ENCODE assay signal across 20 mouse cellular contexts in the genomic region with DNA sequence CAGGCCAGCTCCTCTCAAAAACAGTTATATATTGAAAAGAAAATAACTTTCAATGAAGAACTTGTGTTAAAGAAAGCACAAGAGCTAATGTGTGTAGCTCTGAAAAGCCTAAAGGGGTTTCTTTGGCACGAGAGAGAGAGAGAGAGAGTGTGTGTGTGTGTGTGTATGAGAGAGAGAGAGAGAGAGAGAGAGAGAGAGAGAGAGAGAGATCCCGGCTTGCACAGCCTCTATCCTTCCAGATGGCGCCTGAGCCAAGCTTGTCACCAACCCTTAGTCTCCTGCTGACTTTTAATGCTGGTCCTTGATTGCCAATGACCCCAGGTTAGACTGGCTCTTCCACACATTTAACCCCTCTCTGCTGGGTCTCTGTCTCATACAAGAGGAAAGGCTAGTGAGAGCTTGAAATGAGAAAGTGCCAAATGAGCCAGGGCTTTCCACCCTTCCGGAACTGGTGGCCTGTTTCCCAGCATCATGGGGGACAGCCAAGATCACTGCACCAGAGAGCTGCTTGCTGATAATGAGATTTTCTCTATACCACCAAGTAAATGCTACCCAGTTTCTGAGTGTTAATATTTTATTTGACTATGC.
A peak's percentile ranks its signal among the peaks of the same experiment; 100 is the strongest.
DNase-seq lines count a peak whose midpoint lies in the region; ATAC-seq and TF ChIP-seq lines count a peak whose summit lies in the region.
"Had no signal": no experiment of that assay in that cellular context is flagged by ENCODE, and none has a peak within 500 bp of the region (broad histone marks: within the 10 kb centered on the region; RNA-seq: fewer than 3 reads in every experiment).

No protein-coding gene starts in this region.

- H3K9ac ChIP-seq in heart, embryonic 11.5 days (ENCODE audit: low read depth, low read length), result no peak overlapping the region
- H3K9ac ChIP-seq: heart, embryonic 12.5 days; liver, embryonic 12.5 days; neural tube, embryonic 13.5 days had no signal

- no peak overlapping the region for H3K27ac ChIP-seq in heart, embryonic 10.5 days
- H3K27ac ChIP-seq in heart, embryonic 11.5 days (ENCODE audit: low read depth, low read length), result no peak overlapping the region
- no peak overlapping the region for H3K27ac ChIP-seq in cerebellum, adult 2 months (ENCODE audit: insufficient read depth, low read length)
- H3K27ac ChIP-seq: hindbrain, embryonic 10.5 days; limb, embryonic 10.5 days; liver, embryonic 12.5 days; neural tube, embryonic 13.5 days had no signal

- WGBS in heart, embryonic 10.5 days, result 76% methylated on average over 4 of the region's 4 CpGs
- 75% methylated on average over 4 of the region's 4 CpGs for WGBS in heart, embryonic 11.5 days (ENCODE audit: insufficient replicate concordance)
- WGBS in lung, adult 2 months, result 74% methylated on average over 4 of the region's 4 CpGs
- WGBS in cerebellum, adult 2 months, result 7% methylated on average over 4 of the region's 4 CpGs

- peak; percentile 20 for DNase-seq in heart, embryonic 10.5 days (ENCODE audit: low spot score)
- peak; percentile 9 for DNase-seq in lung, postnatal 10 days
- no peak for DNase-seq in lung, adult 2 months
- peak; percentile 49 to 56 for DNase-seq in cerebellum, adult 2 months
- DNase-seq in neural tube, embryonic 10.5 days (ENCODE audit: extremely low spot score, low spot score), result no peak
- DNase-seq: adrenal gland, postnatal 10 days; kidney, adult 11 months; kidney, postnatal 25 days; layer of hippocampus, postnatal 36 days; thymus, adult 18-20 months had no signal

- H3K36me3 ChIP-seq in heart, embryonic 10.5 days, result no peaks in the 10 kb centered on the region
- no peaks in the 10 kb centered on the region for H3K36me3 ChIP-seq in heart, embryonic 11.5 days (ENCODE audit: control insufficient read depth, insufficient read depth, low read length)
- H3K36me3 ChIP-seq: heart, embryonic 12.5 days; hindbrain, embryonic 10.5 days; limb, embryonic 10.5 days; liver, embryonic 12.5 days; neural tube, embryonic 13.5 days had no signal

- H3K27me3 ChIP-seq in heart, embryonic 10.5 days (ENCODE audit: insufficient read depth, poor library complexity, severe bottlenecking), result no peaks in the 10 kb centered on the region
- H3K27me3 ChIP-seq in heart, embryonic 11.5 days (ENCODE audit: control insufficient read depth, insufficient read depth, low read length), result no peaks in the 10 kb centered on the region
- H3K27me3 ChIP-seq in cerebellum, adult 2 months (ENCODE audit: control insufficient read depth, insufficient read depth, low read length), result no peaks in the 10 kb centered on the region; the same call in 1 of the 2 replicates
- H3K27me3 ChIP-seq: heart, embryonic 12.5 days; liver, embryonic 12.5 days; megakaryocyte, embryonic 14.5 days; neural tube, embryonic 13.5 days had no signal

- no peak overlapping the region for H3K4me3 ChIP-seq in heart, embryonic 10.5 days
- no peak overlapping the region for H3K4me3 ChIP-seq in heart, embryonic 11.5 days (ENCODE audit: low read depth, low read length)
- H3K4me3 ChIP-seq in lung, adult 2 months (replicated peaks; ENCODE audit: extremely low read depth, low read depth, low read length), result no peak overlapping the region
- no peak overlapping the region for H3K4me3 ChIP-seq in cerebellum, adult 2 months (replicated peaks; ENCODE audit: insufficient read depth, low read depth, low read length)
- H3K4me3 ChIP-seq: heart, embryonic 12.5 days; hindbrain, embryonic 10.5 days; limb, embryonic 10.5 days; liver, embryonic 12.5 days; megakaryocyte, embryonic 14.5 days; neural tube, embryonic 13.5 days had no signal

- H3K4me2 ChIP-seq in heart, embryonic 11.5 days, result no peak overlapping the region
- H3K4me2 ChIP-seq: heart, embryonic 12.5 days; liver, embryonic 12.5 days; neural tube, embryonic 13.5 days had no signal

- TF ChIP-seq POLR2A in lung, adult 2 months (IDR thresholded peaks at IDR 0.05; ENCODE audit: borderline replicate concordance, extremely low read depth, low read depth, low read length), result no peak
- TF ChIP-seq POLR2A in cerebellum, adult 2 months (IDR thresholded peaks at IDR 0.05; ENCODE audit: borderline replicate concordance, insufficient read depth, low read length), result no peak

- peaks cover 21% of the 10 kb centered on the region for H3K4me1 ChIP-seq in heart, embryonic 10.5 days
- peaks cover 3% of the 10 kb centered on the region; the same call in 1 of the 2 replicates for H3K4me1 ChIP-seq in heart, embryonic 11.5 days (ENCODE audit: control insufficient read depth, insufficient read depth, low read length)
- H3K4me1 ChIP-seq in lung, adult 2 months (ENCODE audit: control insufficient read depth, insufficient read depth, low read length), result no peaks in the 10 kb centered on the region
- no peaks in the 10 kb centered on the region for H3K4me1 ChIP-seq in cerebellum, adult 2 months (ENCODE audit: control insufficient read depth, insufficient read depth, low read length)
- H3K4me1 ChIP-seq: liver, embryonic 12.5 days; megakaryocyte, embryonic 14.5 days had no signal

- no peaks in the 10 kb centered on the region for H3K9me3 ChIP-seq in heart, embryonic 10.5 days
- no peaks in the 10 kb centered on the region for H3K9me3 ChIP-seq in heart, embryonic 11.5 days (replicated peaks; ENCODE audit: control insufficient read depth, low read length)
- H3K9me3 ChIP-seq: heart, embryonic 12.5 days; hindbrain, embryonic 10.5 days; limb, embryonic 10.5 days; liver, embryonic 12.5 days; megakaryocyte, embryonic 14.5 days; neural tube, embryonic 13.5 days had no signal

- no peak for ATAC-seq in heart, embryonic 11.5 days (replicated peaks; ENCODE audit: insufficient number of reproducible peaks, low FRiP score, low TSS enrichment)
- ATAC-seq in erythroblast, adult 5-6 weeks (replicated peaks; ENCODE audit: low FRiP score, poor library complexity, severe bottlenecking), result no peak
- ATAC-seq: CD4-positive, CD25-positive, alpha-beta regulatory T cell, adult 4 months; liver, embryonic 12.5 days; lung, postnatal 0 days had no signal

- no peak for TF ChIP-seq CTCF in lung, adult 2 months (IDR thresholded peaks at IDR 0.05; ENCODE audit: insufficient read depth, low read length)
- no peak for TF ChIP-seq CTCF in cerebellum, adult 2 months (IDR thresholded peaks at IDR 0.05; ENCODE audit: borderline replicate concordance, insufficient read depth, low read depth, low read length)

Comparison
In these comparisons a context has a peak if more than half of its experiments do, and no peak if none do; other contexts are left out.
1. DNase-seq: peak in heart, embryonic 10.5 days (single experiment), lung, postnatal 10 days (single experiment) and cerebellum, adult 2 months (2 of 2); none in lung, adult 2 months (single experiment) and neural tube, embryonic 10.5 days (single experiment).